Mouse (Mus musculus) midbrain, embryonic 15.5 days (tissue): ENCODE measurements at regions not wholly inside any gene's neighbourhood (a gene's known extent, or its start where the extent isn't known, plus 50 kb on each side); places are given as distances from the start of the nearest gene placed in this dataset.

Experiments
- ATAC-seq: fragments of 200-750 bp; cut with Nextera tagmentation; replicated peaks from 2 replicates; pipeline ENCODE4 v1.8.0; 2017; ENCODE audit warnings: moderate TSS enrichment
- H3K27ac ChIP-seq: fragments of 300-500 bp; sonication (generic); 2 replicates; pipeline ENCODE4 v1.5.1; 2015; ENCODE audit warnings: mild to moderate bottlenecking, inconsistent platforms
- H3K27me3 ChIP-seq: fragments of 300-500 bp; sonication (generic); replicated peaks from 2 replicates; pipeline ENCODE4 v1.6.1; 2015; ENCODE audit warnings: inconsistent platforms
- H3K36me3 ChIP-seq: fragments of 300-500 bp; sonication (generic); replicated peaks from 2 replicates; pipeline ENCODE4 v1.6.1; 2015; ENCODE audit warnings: inconsistent platforms
- H3K4me1 ChIP-seq: fragments of 300-500 bp; sonication (generic); 2 replicates; pipeline ENCODE4 v1.6.1; 2015; ENCODE audit warnings: inconsistent platforms
- H3K4me2 ChIP-seq: fragments of 300-500 bp; sonication (generic); 2 replicates; pipeline ENCODE4 v1.6.1; 2015; ENCODE audit warnings: inconsistent platforms, mild to moderate bottlenecking, moderate library complexity
- H3K4me3 ChIP-seq: fragments of 300-500 bp; sonication (generic); 2 replicates; pipeline ENCODE4 v1.5.1; 2015; ENCODE audit warnings: mild to moderate bottlenecking, inconsistent platforms
- H3K9ac ChIP-seq: fragments of 300-500 bp; sonication (generic); 2 replicates; pipeline ENCODE4 v1.6.1; 2015; ENCODE audit warnings: mild to moderate bottlenecking, inconsistent platforms
- H3K9me3 ChIP-seq: fragments of 300-500 bp; sonication (generic); 2 replicates; pipeline ENCODE4 v1.6.1; 2016; ENCODE audit warnings: inconsistent platforms
- WGBS: fragments of 180-500 bp; shearing (Covaris S2); methylation state at CpG from one replicate; pipeline ENCODE4 v1.1.7; 2015; ENCODE audit warnings: mixed read lengths; 5-methylcytosine and 5-hydroxymethylcytosine counted together

DNA sequence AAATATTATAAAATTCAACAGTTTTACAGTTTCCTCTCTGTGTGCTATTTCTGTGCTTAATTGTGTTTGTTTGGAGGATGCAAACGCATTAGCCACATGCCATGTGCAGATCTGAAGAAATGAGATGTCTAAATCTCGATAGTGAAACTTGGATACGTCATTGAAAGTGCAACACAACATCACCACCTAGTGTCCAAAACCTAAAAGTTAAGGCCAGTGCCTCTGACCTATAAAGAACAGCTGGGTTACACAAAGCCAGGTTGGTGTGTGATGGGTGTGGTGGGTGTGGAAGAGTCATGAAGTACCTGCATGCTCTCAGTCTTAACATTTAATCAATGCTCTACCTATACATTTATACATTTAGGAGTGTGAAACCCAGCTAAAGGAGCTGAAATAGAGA is 402.1 kb upstream of the Map3k7 start:
- Histone ChIP-seq H3K27ac (no peak overlapping the region), H3K4me3 (no peak overlapping the region), H3K27me3 (no peaks in the 10 kb centered on the region), H3K4me1 (no peaks in the 10 kb centered on the region), H3K9me3 (no peaks in the 10 kb centered on the region), H3K36me3 (no peaks in the 10 kb centered on the region), H3K9ac (no peak overlapping the region), H3K4me2 (no peak overlapping the region)
- ATAC-seq = no peak
- 33% methylated on average over 3 of the region's 3 CpGs for WGBS

DNA sequence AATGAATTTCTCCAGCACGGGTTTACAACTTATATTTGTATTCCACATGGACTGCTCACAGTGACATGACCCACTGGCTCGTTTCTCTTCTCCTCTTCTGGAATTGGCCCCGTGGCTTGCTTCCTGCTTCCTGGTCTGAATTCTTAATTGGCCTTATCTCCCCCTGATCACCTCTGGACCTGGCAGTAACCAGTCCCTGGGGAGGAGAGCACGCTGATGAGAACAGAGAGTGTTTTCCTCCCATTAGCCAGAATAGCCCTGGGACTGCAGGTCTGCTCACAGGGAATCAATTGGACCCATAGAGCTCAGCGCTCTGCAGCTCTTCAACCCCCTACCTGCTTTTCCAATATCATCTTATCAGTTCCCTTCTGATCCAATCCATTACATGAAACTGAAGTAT is 397.7 kb upstream of the Map3k7 start:
- 42% methylated on average over 5 of the region's 5 CpGs for WGBS
- Histone ChIP-seq H3K4me3 (no peak overlapping the region), H3K4me1 (no peaks in the 10 kb centered on the region), H3K9me3 (no peaks in the 10 kb centered on the region), H3K36me3 (no peaks in the 10 kb centered on the region), H3K27ac (no peak overlapping the region), H3K4me2 (no peak overlapping the region), H3K27me3 (no peaks in the 10 kb centered on the region), H3K9ac (no peak overlapping the region)
- no peak for ATAC-seq

DNA sequence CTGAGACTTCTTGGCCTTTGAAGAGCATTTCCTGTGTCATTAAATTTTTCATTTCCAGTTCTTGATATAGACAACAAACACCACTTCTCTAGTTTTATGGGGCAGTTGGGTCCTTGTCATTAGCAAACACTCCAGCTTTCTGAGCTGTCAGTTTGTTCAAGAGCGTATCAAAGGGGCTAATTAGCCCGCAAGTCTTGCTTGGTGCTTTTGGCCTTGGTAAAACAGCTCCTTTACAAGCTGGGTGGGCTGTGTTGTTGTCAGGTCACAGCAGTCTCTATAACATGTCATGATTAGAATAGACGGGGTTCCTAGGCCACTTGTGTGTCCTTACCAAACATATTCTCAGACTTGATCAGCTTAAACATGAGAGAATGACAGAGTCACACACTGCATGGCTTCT is 397.1 kb upstream of the Map3k7 start:
- ATAC-seq = no peak
- Histone ChIP-seq H3K4me3 (no peak overlapping the region), H3K4me1 (no peaks in the 10 kb centered on the region), H3K36me3 (no peaks in the 10 kb centered on the region), H3K27ac (no peak overlapping the region), H3K9ac (no peak overlapping the region), H3K27me3 (no peaks in the 10 kb centered on the region), H3K9me3 (no peaks in the 10 kb centered on the region), H3K4me2 (no peak overlapping the region)
- WGBS = 39% methylated on average over 3 of the region's 3 CpGs

DNA sequence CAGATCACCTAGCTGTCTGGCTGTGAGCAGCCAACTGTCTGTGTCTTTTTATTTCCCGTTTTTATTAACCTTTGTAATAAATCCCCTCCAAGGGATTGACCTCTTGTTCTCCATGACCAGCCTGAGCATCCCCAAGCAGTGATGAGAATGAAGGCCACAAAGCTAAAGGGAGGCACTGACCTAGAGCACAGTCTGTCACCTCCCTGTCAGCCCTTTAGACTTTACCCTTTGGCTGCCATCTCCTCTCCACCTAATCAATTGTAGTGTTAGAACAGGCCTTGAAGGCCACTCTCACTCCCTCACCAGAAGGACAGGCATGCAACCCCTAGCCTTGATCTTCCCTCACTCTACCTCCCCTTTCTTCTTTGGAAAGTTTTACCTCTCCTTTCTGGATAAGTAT is 394.2 kb upstream of the Map3k7 start:
- H3K4me2 ChIP-seq = no peak overlapping the region
- H3K9me3 ChIP-seq = no peaks in the 10 kb centered on the region
- WGBS = 79% methylated on average over 1 of the region's 1 CpGs
- no peaks in the 10 kb centered on the region for H3K4me1 ChIP-seq
- no peak overlapping the region for H3K4me3 ChIP-seq
- no peak overlapping the region for H3K27ac ChIP-seq
- no peaks in the 10 kb centered on the region for H3K36me3 ChIP-seq
- H3K9ac ChIP-seq = no peak overlapping the region
- no peak for ATAC-seq
- no peaks in the 10 kb centered on the region for H3K27me3 ChIP-seq

DNA sequence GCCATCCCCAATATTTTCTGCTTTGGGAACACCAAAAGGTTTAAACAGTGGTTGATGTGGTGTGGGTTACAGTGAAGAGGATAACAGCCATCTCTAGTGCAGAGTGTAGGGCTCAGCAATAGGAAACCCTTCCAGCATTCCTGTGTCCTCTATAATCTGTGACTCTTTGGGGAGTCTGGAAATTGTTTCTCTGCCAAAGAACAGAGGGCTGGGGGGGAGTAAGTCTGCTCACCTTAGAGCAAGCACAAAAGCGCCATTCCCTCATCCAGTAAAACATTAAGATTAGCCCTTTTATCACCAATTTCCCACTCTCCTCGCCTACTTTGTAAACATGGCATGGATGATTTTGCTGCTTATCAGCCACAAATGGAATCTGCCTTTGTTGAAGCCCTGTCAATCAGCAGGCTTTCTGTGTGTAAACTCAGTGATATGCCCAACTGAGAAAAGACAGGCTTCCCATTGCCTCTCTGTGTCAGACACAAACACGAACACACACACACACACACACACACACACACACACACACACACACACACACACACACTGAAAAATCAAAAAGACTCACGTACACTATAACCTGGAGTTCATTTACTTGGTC is 386.8 kb upstream of the Map3k7 start:
- 0 out of 2 replicates have a peak, but pooled peaks cover 2% of the 10 kb centered on the region for H3K4me1 ChIP-seq
- H3K36me3 ChIP-seq = no peaks in the 10 kb centered on the region
- H3K9ac ChIP-seq = no peak overlapping the region
- H3K27me3 ChIP-seq = no peaks in the 10 kb centered on the region
- no peak overlapping the region for H3K27ac ChIP-seq
- no peak overlapping the region for H3K4me3 ChIP-seq
- WGBS = 44% methylated on average over 4 of the region's 4 CpGs
- ATAC-seq = no peak
- no peaks in the 10 kb centered on the region for H3K9me3 ChIP-seq
- H3K4me2 ChIP-seq = no peak overlapping the region

DNA sequence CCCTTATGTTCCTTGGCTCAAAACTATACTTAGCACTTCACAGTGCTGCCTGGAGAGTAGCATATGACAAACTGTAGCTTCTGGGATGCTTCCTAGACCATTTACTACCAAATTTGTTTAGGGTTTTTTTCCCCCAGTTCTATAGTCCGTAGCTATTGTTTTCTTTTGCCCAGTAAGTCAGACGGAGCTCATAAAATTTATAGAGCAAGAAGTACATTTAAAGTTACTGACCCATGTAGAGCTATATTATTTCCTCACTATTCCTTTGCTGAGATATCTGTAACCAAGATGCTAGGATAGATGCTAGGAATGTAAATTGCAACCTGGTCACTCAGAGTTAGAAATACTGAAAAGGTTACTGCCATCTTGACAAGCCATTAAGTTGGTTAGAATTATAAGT is 380.4 kb upstream of the Map3k7 start:
- 74% methylated on average over 2 of the region's 2 CpGs for WGBS
- H3K4me1 ChIP-seq = no peaks in the 10 kb centered on the region
- no peak overlapping the region for H3K4me2 ChIP-seq
- no peak overlapping the region for H3K9ac ChIP-seq
- H3K9me3 ChIP-seq = no peaks in the 10 kb centered on the region
- no peak overlapping the region for H3K27ac ChIP-seq
- H3K4me3 ChIP-seq = no peak overlapping the region
- no peaks in the 10 kb centered on the region for H3K27me3 ChIP-seq
- ATAC-seq = no peak
- no peaks in the 10 kb centered on the region for H3K36me3 ChIP-seq

DNA sequence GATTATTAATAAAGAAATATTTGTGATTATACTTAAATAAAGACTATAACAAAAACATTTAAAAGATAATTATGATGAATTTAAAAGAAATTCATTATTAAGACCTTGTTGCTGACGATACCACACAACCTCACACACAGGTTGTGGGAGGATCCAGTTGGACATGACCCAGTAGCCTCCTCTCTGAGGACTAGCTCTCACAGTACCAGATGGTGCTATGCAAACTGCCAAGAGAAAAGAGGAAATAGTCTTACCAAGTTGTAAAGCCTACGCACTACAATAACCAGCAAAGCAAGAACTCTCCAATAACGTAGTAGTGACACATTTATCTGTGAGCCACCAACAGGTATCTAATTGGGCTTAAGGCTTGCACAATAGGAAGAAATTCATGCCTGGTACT is 379.7 kb upstream of the Map3k7 start:
- no peak for ATAC-seq
- Histone ChIP-seq H3K27me3 (no peaks in the 10 kb centered on the region), H3K4me3 (no peak overlapping the region), H3K9ac (no peak overlapping the region), H3K27ac (no peak overlapping the region), H3K4me2 (no peak overlapping the region), H3K36me3 (no peaks in the 10 kb centered on the region), H3K4me1 (no peaks in the 10 kb centered on the region), H3K9me3 (no peaks in the 10 kb centered on the region)
- 84% methylated on average over 3 of the region's 3 CpGs for WGBS

DNA sequence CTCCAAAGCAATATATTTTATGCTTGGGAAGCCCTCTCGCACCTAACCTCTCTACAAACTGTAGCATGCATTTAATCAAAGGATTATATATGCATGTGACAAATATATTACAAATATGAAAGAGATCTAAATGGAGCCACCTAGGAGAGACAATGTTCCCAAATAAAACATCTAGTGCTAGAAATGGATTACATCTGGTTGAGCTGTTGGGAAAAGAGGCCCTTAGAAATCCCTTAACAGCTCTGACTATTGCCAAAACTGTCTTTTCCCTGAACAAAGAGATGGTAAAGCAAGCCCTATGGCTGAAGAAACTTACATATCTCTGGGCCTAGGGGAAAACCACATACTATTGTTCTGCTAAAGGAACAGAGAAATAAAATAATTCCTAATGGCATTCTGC is 369.8 kb upstream of the Map3k7 start:
- H3K9ac ChIP-seq = no peak overlapping the region
- no peak for ATAC-seq
- no peaks in the 10 kb centered on the region for H3K9me3 ChIP-seq
- no peaks in the 10 kb centered on the region for H3K4me1 ChIP-seq
- H3K27me3 ChIP-seq = no peaks in the 10 kb centered on the region
- no peak overlapping the region for H3K4me3 ChIP-seq
- H3K36me3 ChIP-seq = no peaks in the 10 kb centered on the region
- no peak overlapping the region for H3K27ac ChIP-seq
- 88% methylated on average over 1 of the region's 1 CpGs for WGBS
- no peak overlapping the region for H3K4me2 ChIP-seq

DNA sequence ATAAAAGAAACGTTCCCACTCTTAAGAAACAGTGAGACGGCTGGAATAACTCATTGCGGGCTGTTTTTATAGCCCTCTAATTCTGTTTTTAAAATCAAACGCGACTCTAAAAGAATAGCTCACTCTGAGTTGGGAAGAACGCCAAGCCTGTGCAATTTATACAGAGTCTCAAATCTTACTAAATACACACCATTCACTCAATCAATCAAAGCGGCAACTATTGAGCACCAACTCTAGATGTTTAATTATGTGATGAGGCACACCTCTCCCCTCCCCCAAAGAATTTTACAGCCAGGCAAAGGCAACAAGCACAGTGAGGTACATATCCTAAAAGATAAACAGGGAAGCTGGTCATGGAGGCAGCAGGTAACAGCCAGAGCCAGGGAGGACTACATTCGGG is 362.4 kb upstream of the Map3k7 start:
- ATAC-seq = no peak
- Histone ChIP-seq H3K9me3 (no peaks in the 10 kb centered on the region), H3K9ac (no peak overlapping the region), H3K4me2 (no peak overlapping the region), H3K4me3 (no peak overlapping the region), H3K4me1 (no peaks in the 10 kb centered on the region; the same call in 1 of the 2 replicates), H3K27me3 (no peaks in the 10 kb centered on the region), H3K27ac (no peak overlapping the region), H3K36me3 (no peaks in the 10 kb centered on the region)
- 58% methylated on average over 8 of the region's 8 CpGs for WGBS

DNA sequence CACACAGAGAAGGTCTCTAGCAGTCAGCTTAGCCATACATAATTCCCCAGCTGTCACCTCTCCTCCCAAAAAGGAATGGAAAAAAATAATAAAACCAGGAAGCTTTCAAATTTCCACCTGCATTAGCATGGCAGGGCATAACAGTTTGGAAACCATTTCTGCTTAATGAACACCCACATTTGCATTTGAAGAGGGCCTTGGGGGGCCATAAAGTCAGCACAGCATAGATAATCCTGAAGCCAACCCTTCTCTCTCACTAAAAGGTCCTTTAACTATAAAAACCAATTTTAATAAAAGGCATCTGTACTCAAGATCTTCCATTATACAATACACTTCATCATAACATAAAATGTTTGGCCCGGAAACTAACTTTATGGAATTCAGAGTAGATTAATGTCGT is 360.1 kb upstream of the Map3k7 start:
- no peak overlapping the region for H3K27ac ChIP-seq
- H3K27me3 ChIP-seq = no peaks in the 10 kb centered on the region
- H3K4me3 ChIP-seq = no peak overlapping the region
- no peaks in the 10 kb centered on the region for H3K36me3 ChIP-seq
- H3K4me2 ChIP-seq = no peak overlapping the region
- no peaks in the 10 kb centered on the region; the same call in 1 of the 2 replicates for H3K4me1 ChIP-seq
- 91% methylated on average over 2 of the region's 2 CpGs for WGBS
- no peak overlapping the region for H3K9ac ChIP-seq
- H3K9me3 ChIP-seq = no peaks in the 10 kb centered on the region
- ATAC-seq = no peak

DNA sequence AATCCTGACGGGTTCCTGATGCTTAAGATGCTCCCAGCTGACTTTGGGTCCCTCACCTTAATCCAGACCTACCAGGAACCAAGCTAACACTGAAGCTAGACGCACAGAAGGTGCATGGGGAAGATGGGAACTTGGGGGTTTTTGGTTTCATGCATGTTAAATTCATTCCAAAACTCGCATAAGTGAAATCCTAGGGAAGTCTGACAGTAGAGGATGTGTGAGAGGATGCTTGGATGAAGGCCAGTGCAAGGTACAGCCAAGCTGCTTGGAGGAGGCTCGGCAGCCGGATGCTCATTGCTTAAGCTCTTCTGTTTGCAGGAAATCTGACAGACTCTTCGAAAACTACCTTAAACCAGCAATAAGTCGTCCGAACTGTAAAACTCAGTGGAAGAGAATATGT is 355.1 kb upstream of the Map3k7 start:
- H3K27me3 ChIP-seq = no peaks in the 10 kb centered on the region
- H3K36me3 ChIP-seq = no peaks in the 10 kb centered on the region
- no peak overlapping the region for H3K9ac ChIP-seq
- no peak overlapping the region for H3K4me3 ChIP-seq
- no peak overlapping the region for H3K27ac ChIP-seq
- no peak for ATAC-seq
- H3K9me3 ChIP-seq = no peaks in the 10 kb centered on the region
- peaks cover 15% of the 10 kb centered on the region for H3K4me1 ChIP-seq
- 84% methylated on average over 8 of the region's 8 CpGs for WGBS
- no peak overlapping the region for H3K4me2 ChIP-seq

DNA sequence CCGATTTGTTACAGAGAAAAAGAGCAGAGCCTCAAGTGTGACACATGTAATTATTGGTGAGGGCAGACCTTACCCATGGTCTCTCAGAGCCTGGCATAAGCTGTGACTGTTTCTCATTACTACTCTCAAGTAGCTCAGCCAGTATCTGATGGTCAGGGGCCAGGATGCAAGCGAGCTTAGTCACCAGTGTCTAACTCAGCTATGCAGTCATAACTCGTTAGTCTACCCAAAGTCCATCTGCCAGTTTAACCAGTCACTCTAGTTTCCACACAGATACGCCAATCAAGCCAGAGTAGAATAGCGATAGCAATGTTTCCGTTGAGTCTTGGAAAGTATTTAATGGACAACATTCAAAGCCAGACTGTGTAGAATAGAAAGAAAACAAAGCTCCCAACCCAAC is 354.3 kb upstream of the Map3k7 start:
- Histone ChIP-seq H3K4me3 (no peak overlapping the region), H3K9ac (no peak overlapping the region), H3K27me3 (no peaks in the 10 kb centered on the region), H3K9me3 (no peaks in the 10 kb centered on the region), H3K36me3 (no peaks in the 10 kb centered on the region), H3K4me2 (no peak overlapping the region), H3K4me1 (peaks cover 15% of the 10 kb centered on the region), H3K27ac (no peak overlapping the region)
- ATAC-seq = no peak
- WGBS = 89% methylated on average over 6 of the region's 6 CpGs

DNA sequence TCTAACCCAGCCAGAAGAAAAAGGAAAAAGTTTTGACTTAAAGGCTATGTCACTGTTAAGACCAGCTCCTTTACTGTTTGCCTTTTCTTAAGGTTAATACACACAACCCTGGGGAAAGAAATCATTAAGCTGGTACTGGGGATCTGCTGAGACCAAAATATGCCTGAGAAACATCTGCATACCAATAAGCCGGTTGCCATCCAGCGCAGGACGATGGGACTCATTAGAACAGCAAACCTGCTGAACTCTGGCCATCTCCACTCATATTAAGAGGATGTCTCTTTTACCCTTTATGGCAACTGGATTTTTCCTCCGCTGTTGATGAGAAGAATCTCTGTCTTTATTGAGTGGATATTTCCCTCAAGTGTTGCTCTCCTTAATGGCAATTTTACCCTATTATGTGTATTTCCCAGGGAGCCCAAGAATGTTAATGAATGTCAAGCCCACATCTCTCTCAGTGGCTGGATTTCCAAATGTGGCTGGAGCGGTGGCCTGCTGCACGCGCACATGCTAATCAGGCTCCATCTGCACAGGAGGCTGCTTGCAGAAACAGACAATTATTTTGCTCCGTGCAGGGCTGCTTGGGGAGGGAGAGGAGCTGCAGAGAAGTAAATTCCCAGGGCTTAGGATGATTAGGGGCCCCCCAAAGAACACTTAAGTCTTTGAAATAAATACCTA is 351.6 kb upstream of the Map3k7 start:
- no peak overlapping the region for H3K9ac ChIP-seq
- peak overlapping the region; percentile 20; the same call in 1 of the 2 replicates for H3K4me2 ChIP-seq
- no peaks in the 10 kb centered on the region for H3K27me3 ChIP-seq
- H3K36me3 ChIP-seq = no peaks in the 10 kb centered on the region
- ATAC-seq = peak; percentile 88
- no peak overlapping the region for H3K4me3 ChIP-seq
- H3K9me3 ChIP-seq = no peaks in the 10 kb centered on the region
- H3K4me1 ChIP-seq = peaks cover 15% of the 10 kb centered on the region
- H3K27ac ChIP-seq = no peak overlapping the region
- WGBS = 14% methylated on average over 8 of the region's 8 CpGs
